Mouse (Mus musculus) olfactory bulb, adult 2 months (tissue): Measurements from ENCODE around the gene Armc9. TPM values are rescaled to one million over a fixed set of nuclear protein-coding genes. Genes with fewer than 3 reads are reported as not detected.
A peak's percentile ranks its signal among the peaks of the same experiment; 100 is the strongest.

ENCODE experiments used
- H3K27ac ChIP-seq: fragments of 200-500 bp; 2 replicates; pipeline ENCODE4 v1.5.1; 2012; ENCODE audit warnings: low read depth, low read length; ENCODE audit not compliant: insufficient read depth
- H3K4me1 ChIP-seq: fragments of 200-500 bp; 2 replicates; pipeline ENCODE4 v1.6.1; 2012; ENCODE audit warnings: low read length; ENCODE audit not compliant: control insufficient read depth, insufficient read depth
- H3K4me3 ChIP-seq: fragments of 200-500 bp; 2 replicates; pipeline ENCODE4 v1.5.1; 2012; ENCODE audit warnings: mild to moderate bottlenecking, low read depth, low read length, moderate library complexity; ENCODE audit not compliant: insufficient read depth
- CTCF ChIP-seq: fragments of 200-500 bp; IDR thresholded peaks from 2 replicates; pipeline ENCODE4 v1.5.1; 2012; ENCODE audit warnings: low read depth, mild to moderate bottlenecking, low read length, moderate library complexity; ENCODE audit not compliant: insufficient read depth
- POLR2A ChIP-seq: fragments of 200-500 bp; IDR thresholded peaks from 2 replicates; pipeline ENCODE4 v1.6.1; 2012; ENCODE audit warnings: mild to moderate bottlenecking, low read depth, low read length, moderate library complexity; ENCODE audit not compliant: insufficient read depth
- whole genome bisulfite sequencing: fragments of 180-500 bp; shearing (Covaris S2); methylation state at CpG from one replicate; pipeline ENCODE4 v1.1.7; 2018; 5-methylcytosine and 5-hydroxymethylcytosine counted together
- polyA plus RNA-seq: library from polyadenylated mRNA; stranded (reverse); fragments of >200 nt; gene quantifications from 2 replicates; pipeline ENCODE4 v1.2.4, GENCODE M21; 2012; ENCODE audit warnings: low replicate concordance; ENCODE audit not compliant: missing spikeins, insufficient read depth, insufficient read length

Gene Armc9
- polyA plus RNA-seq, 1 experiment: not detected

- no peaks in the 10 kb centered on the region for H3K4me1 ChIP-seq
- no peak overlapping the region for H3K27ac ChIP-seq
- H3K4me3 ChIP-seq: no peak overlapping the region
- TF ChIP-seq CTCF (no peak), POLR2A (no peak)
These were observed 46.7 kb downstream of the Armc9 start for GRCm38 (mm10) chr1:86201312-86201711.

GRCm38 (mm10) chr1:86202617-86203219 lies 48.1 kb downstream of the Armc9 start:
- Histone ChIP-seq H3K4me1 (no peaks in the 10 kb centered on the region), H3K27ac (no peak overlapping the region), H3K4me3 (no peak overlapping the region)
- TF ChIP-seq CTCF: no peak
- TF ChIP-seq POLR2A: no peak
- 54% methylated on average over 9 of the region's 9 CpGs for WGBS

GRCm38 (mm10) chr1:86210676-86211075 lies 56.1 kb downstream of the Armc9 start:
- no peak for TF ChIP-seq CTCF
- no peak for TF ChIP-seq POLR2A
- Histone ChIP-seq H3K27ac (no peak overlapping the region), H3K4me1 (no peaks in the 10 kb centered on the region), H3K4me3 (no peak overlapping the region)
- 86% methylated on average over 7 of the region's 7 CpGs for WGBS

- WGBS: 100% methylated on average over 1 of the region's 1 CpGs
- Histone ChIP-seq H3K4me3 (no peak overlapping the region), H3K4me1 (no peaks in the 10 kb centered on the region), H3K27ac (no peak overlapping the region)
- TF ChIP-seq CTCF (no peak), POLR2A (no peak)
These were observed 56.9 kb downstream of the Armc9 start for GRCm38 (mm10) chr1:86211498-86211897.

- Histone ChIP-seq H3K4me1 (no peaks in the 10 kb centered on the region), H3K4me3 (no peak overlapping the region), H3K27ac (no peak overlapping the region)
- WGBS: 92% methylated on average over 8 of the region's 8 CpGs
- TF ChIP-seq CTCF: no peak
- TF ChIP-seq POLR2A: no peak
These were observed 58.2 kb downstream of the Armc9 start for GRCm38 (mm10) chr1:86212731-86213130.

GRCm38 (mm10) chr1:86214158-86214557 lies 59.6 kb downstream of the Armc9 start:
- TF ChIP-seq CTCF: peak; percentile 91; the same call in 1 of the 2 replicates
- TF ChIP-seq POLR2A: no peak
- 0% methylated on average over 1 of the region's 1 CpGs for WGBS
- H3K4me1 ChIP-seq: no peaks in the 10 kb centered on the region
- H3K27ac ChIP-seq: no peak overlapping the region
- H3K4me3 ChIP-seq: no peak overlapping the region

GRCm38 (mm10) chr1:86215297-86215696 lies 60.7 kb downstream of the Armc9 start:
- no peak overlapping the region for H3K4me3 ChIP-seq
- TF ChIP-seq CTCF (no peak), POLR2A (no peak)
- 89% methylated on average over 1 of the region's 1 CpGs for WGBS
- H3K27ac ChIP-seq: no peak overlapping the region
- no peaks in the 10 kb centered on the region for H3K4me1 ChIP-seq

GRCm38 (mm10) chr1:86216412-86216811 lies 61.8 kb downstream of the Armc9 start:
- WGBS: 92% methylated on average over 5 of the region's 5 CpGs
- Histone ChIP-seq H3K4me1 (no peaks in the 10 kb centered on the region), H3K4me3 (no peak overlapping the region), H3K27ac (no peak overlapping the region)
- no peak for TF ChIP-seq POLR2A
- TF ChIP-seq CTCF: no peak

- TF ChIP-seq POLR2A (no peak), CTCF (no peak)
- Histone ChIP-seq H3K4me1 (no peaks in the 10 kb centered on the region), H3K4me3 (no peak overlapping the region), H3K27ac (no peak overlapping the region)
- WGBS: 74% methylated on average over 6 of the region's 6 CpGs
These were observed 63.4 kb downstream of the Armc9 start for GRCm38 (mm10) chr1:86217976-86218375.

GRCm38 (mm10) chr1:86225195-86225594 lies 70.6 kb downstream of the Armc9 start:
- Histone ChIP-seq H3K4me3 (no peak overlapping the region), H3K27ac (no peak overlapping the region), H3K4me1 (no peaks in the 10 kb centered on the region)
- no peak for TF ChIP-seq CTCF
- no peak for TF ChIP-seq POLR2A
- 48% methylated on average over 6 of the region's 6 CpGs for WGBS
